11 mouse cellular contexts compared by ENCODE assay signal in genomic region chr8:77487590-77488214, GRCm38 (mm10). TPM values are rescaled to one million over a fixed set of nuclear protein-coding genes. Genes with fewer than 3 reads are reported as not detected.
A peak's percentile ranks its signal among the peaks of the same experiment; 100 is the strongest.
DNase-seq lines count a peak whose midpoint lies in the region; ATAC-seq and TF ChIP-seq lines count a peak whose summit lies in the region.
"Had no signal": no experiment of that assay in that cellular context is flagged by ENCODE, and none has a peak within 500 bp of the region (broad histone marks: within the 10 kb centered on the region; RNA-seq: fewer than 3 reads in every experiment).

No protein-coding gene starts in this region.

- no peaks in the 10 kb centered on the region for H3K36me3 ChIP-seq in lung, embryonic 14.5 days (ENCODE audit: insufficient read depth)
- no peaks in the 10 kb centered on the region for H3K36me3 ChIP-seq in heart, embryonic 14.5 days (ENCODE audit: control insufficient read depth, insufficient read depth, low read length)
- H3K36me3 ChIP-seq: neural tube, embryonic 13.5 days had no signal

- no peak for ATAC-seq in lung, embryonic 14.5 days (ENCODE audit: insufficient read depth)
- ATAC-seq in heart, embryonic 14.5 days (ENCODE audit: insufficient number of reproducible peaks, insufficient read depth, low FRiP score, low read depth): no peak
- ATAC-seq: hindbrain, embryonic 16.5 days had no signal

- TF ChIP-seq POLR2A in lung, adult 2 months (IDR thresholded peaks at IDR 0.05; ENCODE audit: borderline replicate concordance, extremely low read depth, low read depth, low read length): no peak

- no peak for TF ChIP-seq CTCF in lung, embryonic 14.5 days (IDR thresholded peaks at IDR 0.05; ENCODE audit: low read depth)
- TF ChIP-seq CTCF in lung, adult 2 months (IDR thresholded peaks at IDR 0.05; ENCODE audit: insufficient read depth, low read length): no peak

- H3K4me3 ChIP-seq in lung, embryonic 14.5 days (ENCODE audit: low read depth, low read length): no peak overlapping the region
- H3K4me3 ChIP-seq in lung, adult 2 months (replicated peaks; ENCODE audit: extremely low read depth, low read depth, low read length): no peak overlapping the region
- no peak overlapping the region for H3K4me3 ChIP-seq in heart, embryonic 14.5 days (ENCODE audit: control insufficient read depth in 1 of 2, insufficient read depth in 1 of 2, low read depth in 1 of 2, low read length in 2 of 2)
- H3K4me3 ChIP-seq: neural tube, embryonic 13.5 days had no signal

- no peak overlapping the region for H3K4me2 ChIP-seq in lung, embryonic 14.5 days
- H3K4me2 ChIP-seq in heart, embryonic 14.5 days (ENCODE audit: low read length): no peak overlapping the region
- H3K4me2 ChIP-seq: neural tube, embryonic 13.5 days had no signal

- H3K27ac ChIP-seq in lung, embryonic 14.5 days (ENCODE audit: low read depth): peak overlapping the region; percentile 75
- H3K27ac ChIP-seq in heart, embryonic 14.5 days (replicated peaks in 1 of 2; ENCODE audit: control insufficient read depth in 1 of 2, insufficient read depth in 1 of 2, low read depth in 2 of 2, low read length in 2 of 2): peak overlapping the region; percentile 42 to 54
- H3K27ac ChIP-seq: neural tube, embryonic 13.5 days had no signal

- H3K4me1 ChIP-seq in lung, embryonic 14.5 days (ENCODE audit: insufficient read depth): peaks cover 49% of the 10 kb centered on the region
- peaks cover 13% of the 10 kb centered on the region for H3K4me1 ChIP-seq in lung, adult 2 months (ENCODE audit: control insufficient read depth, insufficient read depth, low read length)
- H3K4me1 ChIP-seq in heart, embryonic 14.5 days (ENCODE audit: control insufficient read depth in 2 of 2, insufficient read depth in 2 of 2, low read length in 2 of 2): peaks cover 44 to 84% of the 10 kb centered on the region in 2 experiments
- H3K4me1 ChIP-seq: neural tube, embryonic 13.5 days had no signal

- DNase-seq in adrenal gland, postnatal 14 days: peak; percentile 46
- no peak for DNase-seq in adrenal gland, adult 18-20 months (ENCODE audit: low spot score in 2 of 2)
- DNase-seq in lung, embryonic 14.5 days: peak; percentile 46
- no peak for DNase-seq in lung, adult 2 months
- peak; percentile 42 to 68 for DNase-seq in natural killer cell, adult 2 months (ENCODE audit: low spot score in 2 of 2)
- DNase-seq in thymus, postnatal 4 days: no peak
- no peak for DNase-seq in right cerebral cortex, postnatal 10 days (ENCODE audit: low spot score in 2 of 2)
- DNase-seq: cerebellum, adult 11 months had no signal

- no peaks in the 10 kb centered on the region for H3K27me3 ChIP-seq in lung, embryonic 14.5 days (ENCODE audit: insufficient read depth, low read length)
- H3K27me3 ChIP-seq in heart, embryonic 14.5 days (ENCODE audit: control insufficient read depth, insufficient read depth, low read length): no peaks in the 10 kb centered on the region
- H3K27me3 ChIP-seq: neural tube, embryonic 13.5 days had no signal

- no peaks in the 10 kb centered on the region for H3K9me3 ChIP-seq in lung, embryonic 14.5 days (ENCODE audit: low read depth, low read length)
- H3K9me3 ChIP-seq in heart, embryonic 14.5 days (ENCODE audit: control insufficient read depth, low read length): no peaks in the 10 kb centered on the region
- H3K9me3 ChIP-seq: neural tube, embryonic 13.5 days had no signal

- 48% methylated on average over 10 of the region's 10 CpGs for WGBS in lung, embryonic 14.5 days
- WGBS in lung, adult 2 months: 67% methylated on average over 10 of the region's 10 CpGs
- 53% methylated on average over 10 of the region's 10 CpGs for WGBS in heart, embryonic 14.5 days

- no peak overlapping the region for H3K9ac ChIP-seq in lung, embryonic 14.5 days
- no peak overlapping the region for H3K9ac ChIP-seq in heart, embryonic 14.5 days (ENCODE audit: low read length)
- H3K9ac ChIP-seq: neural tube, embryonic 13.5 days had no signal

RNA-seq across cellular contexts. Expression of gene Arhgap10, which starts 30.1 kb away (rescaled TPM):
- total RNA-seq in adrenal gland, postnatal 14 days (2021): 20.6 and 22.9 TPM in 2 replicates
- total RNA-seq in adrenal gland, adult 18-20 months (2021): 10 to 100 TPM; 12.3 to 26.2 TPM
- polyA plus RNA-seq in lung, embryonic 14.5 days (2014; fragmentation: Nextera tagmentation; extraction: Ambion mirVana): 23.2 and 23.5 TPM in 2 replicates
- 9.8 and 11.2 TPM in 2 replicates for polyA plus RNA-seq in lung, adult 2 months (2012; rRNA removed)
- 24.2 and 26.2 TPM in 2 replicates for polyA plus RNA-seq in heart, embryonic 14.5 days (2014; fragmentation: Nextera tagmentation; extraction: Ambion mirVana)

Comparison
In these comparisons a context has a peak if more than half of its experiments do, and no peak if none do; other contexts are left out.
1. DNase-seq: peak in adrenal gland, postnatal 14 days (single experiment), lung, embryonic 14.5 days (single experiment) and natural killer cell, adult 2 months (2 of 2); none in adrenal gland, adult 18-20 months (0 of 2), lung, adult 2 months (single experiment), thymus, postnatal 4 days (single experiment) and right cerebral cortex, postnatal 10 days (0 of 2).